Mouse (Mus musculus): ENCODE data around the gene Olfr262. TPM values are rescaled to one million over a fixed set of nuclear protein-coding genes. Genes with fewer than 3 reads are reported as not detected.

The Olfr262 gene
- total and polyA plus RNA-seq, 3 experiments, result not detected

Other genes starting within 250 kb of the Olfr262 start
- gene Olfr1423, start 200.3 kb downstream of the Olfr262 start, total RNA-seq (2012; rRNA removed), result 0.04 TPM in 1 of 2 replicates, not detected in the other
- gene Olfr1423, start 200.3 kb downstream of the Olfr262 start, polyA plus RNA-seq (2012; ENCODE audit: insufficient read depth in 1 of 2, insufficient read length in 2 of 2, low read depth in 1 of 2, low replicate concordance in 2 of 2, missing spikeins in 1 of 2), result under 1 TPM in 1 of 2 experiments, not detected in 1; 0.25 TPM
- gene Olfr1424, start 179.0 kb downstream of the Olfr262 start, total RNA-seq (2012; rRNA removed), result not detected in 2 replicates
- gene Olfr1424, start 179.0 kb downstream of the Olfr262 start, polyA plus RNA-seq (2012; ENCODE audit: insufficient read depth in 1 of 2, insufficient read length in 2 of 2, low read depth in 1 of 2, low replicate concordance in 2 of 2, missing spikeins in 1 of 2), result not detected
- not detected in 2 replicates for gene Olfr1425, start 163.9 kb downstream of the Olfr262 start, total RNA-seq (2012; rRNA removed)
- not detected for gene Olfr1425, start 163.9 kb downstream of the Olfr262 start, polyA plus RNA-seq (2012; ENCODE audit: insufficient read depth in 1 of 2, insufficient read length in 2 of 2, low read depth in 1 of 2, low replicate concordance in 2 of 2, missing spikeins in 1 of 2)
- not detected in 2 replicates for gene Olfr1426, start 149.6 kb downstream of the Olfr262 start, total RNA-seq (2012; rRNA removed)
- gene Olfr1426, start 149.6 kb downstream of the Olfr262 start, polyA plus RNA-seq (2012; ENCODE audit: insufficient read depth in 1 of 2, insufficient read length in 2 of 2, low read depth in 1 of 2, low replicate concordance in 2 of 2, missing spikeins in 1 of 2), result not detected
- gene Olfr1427, start 138.3 kb downstream of the Olfr262 start, total RNA-seq (2012; rRNA removed), result not detected in 2 replicates
- not detected for gene Olfr1427, start 138.3 kb downstream of the Olfr262 start, polyA plus RNA-seq (2012; ENCODE audit: insufficient read depth in 1 of 2, insufficient read length in 2 of 2, low read depth in 1 of 2, low replicate concordance in 2 of 2, missing spikeins in 1 of 2)
- not detected in 2 replicates for gene Olfr1428, start 125.8 kb downstream of the Olfr262 start, total RNA-seq (2012; rRNA removed)
- not detected for gene Olfr1428, start 125.8 kb downstream of the Olfr262 start, polyA plus RNA-seq (2012; ENCODE audit: insufficient read depth in 1 of 2, insufficient read length in 2 of 2, low read depth in 1 of 2, low replicate concordance in 2 of 2, missing spikeins in 1 of 2)
- not detected in 2 replicates for gene Olfr76, start 118.5 kb downstream of the Olfr262 start, total RNA-seq (2012; rRNA removed)
- gene Olfr76, start 118.5 kb downstream of the Olfr262 start, polyA plus RNA-seq (2012; ENCODE audit: insufficient read depth in 1 of 2, insufficient read length in 2 of 2, low read depth in 1 of 2, low replicate concordance in 2 of 2, missing spikeins in 1 of 2), result under 1 TPM in 1 of 2 experiments, not detected in 1; 0.03 TPM
- not detected in 2 replicates for gene Olfr1555-ps1, start 71.5 kb downstream of the Olfr262 start, total RNA-seq (2012; rRNA removed)
- not detected for gene Olfr1555-ps1, start 71.5 kb downstream of the Olfr262 start, polyA plus RNA-seq (2012; ENCODE audit: insufficient read depth in 1 of 2, insufficient read length in 2 of 2, low read depth in 1 of 2, low replicate concordance in 2 of 2, missing spikeins in 1 of 2)
- gene Olfr1431, start 41.0 kb downstream of the Olfr262 start, total RNA-seq (2012; rRNA removed), result not detected in 2 replicates
- gene Olfr1431, start 41.0 kb downstream of the Olfr262 start, polyA plus RNA-seq (2012; ENCODE audit: insufficient read depth in 1 of 2, insufficient read length in 2 of 2, low read depth in 1 of 2, low replicate concordance in 2 of 2, missing spikeins in 1 of 2), result not detected
- not detected in 2 replicates for gene Olfr1432, start 9.1 kb downstream of the Olfr262 start, total RNA-seq (2012; rRNA removed)
- not detected for gene Olfr1432, start 9.1 kb downstream of the Olfr262 start, polyA plus RNA-seq (2012; ENCODE audit: insufficient read depth in 1 of 2, insufficient read length in 2 of 2, low read depth in 1 of 2, low replicate concordance in 2 of 2, missing spikeins in 1 of 2)
- not detected in 2 replicates for gene Olfr235, start 19.4 kb upstream of the Olfr262 start, total RNA-seq (2012; rRNA removed)
- gene Olfr235, start 19.4 kb upstream of the Olfr262 start, polyA plus RNA-seq (2012; ENCODE audit: insufficient read depth in 1 of 2, insufficient read length in 2 of 2, low read depth in 1 of 2, low replicate concordance in 2 of 2, missing spikeins in 1 of 2), result not detected
- gene Olfr1434, start 38.2 kb upstream of the Olfr262 start, total RNA-seq (2012; rRNA removed), result not detected in 2 replicates
- not detected for gene Olfr1434, start 38.2 kb upstream of the Olfr262 start, polyA plus RNA-seq (2012; ENCODE audit: insufficient read depth in 1 of 2, insufficient read length in 2 of 2, low read depth in 1 of 2, low replicate concordance in 2 of 2, missing spikeins in 1 of 2)
- gene Olfr1436, start 57.5 kb upstream of the Olfr262 start, total RNA-seq (2012; rRNA removed), result not detected in 2 replicates
- gene Olfr1436, start 57.5 kb upstream of the Olfr262 start, polyA plus RNA-seq (2012; ENCODE audit: insufficient read depth in 1 of 2, insufficient read length in 2 of 2, low read depth in 1 of 2, low replicate concordance in 2 of 2, missing spikeins in 1 of 2), result not detected
- not detected in 2 replicates for gene Olfr1437, start 83.4 kb upstream of the Olfr262 start, total RNA-seq (2012; rRNA removed)
- gene Olfr1437, start 83.4 kb upstream of the Olfr262 start, polyA plus RNA-seq (2012; ENCODE audit: insufficient read depth in 1 of 2, insufficient read length in 2 of 2, low read depth in 1 of 2, low replicate concordance in 2 of 2, missing spikeins in 1 of 2), result not detected
- gene Olfr1438-ps1, start 94.3 kb upstream of the Olfr262 start, total RNA-seq (2012; rRNA removed), result not detected in 2 replicates
- under 1 TPM in 1 of 2 experiments, not detected in 1; 0.03 TPM for gene Olfr1438-ps1, start 94.3 kb upstream of the Olfr262 start, polyA plus RNA-seq (2012; ENCODE audit: insufficient read depth in 1 of 2, insufficient read length in 2 of 2, low read depth in 1 of 2, low replicate concordance in 2 of 2, missing spikeins in 1 of 2)
- not detected in 2 replicates for gene Olfr1440, start 145.6 kb upstream of the Olfr262 start, total RNA-seq (2012; rRNA removed)
- gene Olfr1440, start 145.6 kb upstream of the Olfr262 start, polyA plus RNA-seq (2012; ENCODE audit: insufficient read depth in 1 of 2, insufficient read length in 2 of 2, low read depth in 1 of 2, low replicate concordance in 2 of 2, missing spikeins in 1 of 2), result under 1 TPM in 1 of 2 experiments, not detected in 1; 0.01 TPM
- not detected in 2 replicates for gene Olfr1441, start 175.8 kb upstream of the Olfr262 start, total RNA-seq (2012; rRNA removed)
- gene Olfr1441, start 175.8 kb upstream of the Olfr262 start, polyA plus RNA-seq (2012; ENCODE audit: insufficient read depth in 1 of 2, insufficient read length in 2 of 2, low read depth in 1 of 2, low replicate concordance in 2 of 2, missing spikeins in 1 of 2), result under 1 TPM in 1 of 2 experiments, not detected in 1; 0.03 TPM
- not detected in 2 replicates for gene Pfpl, start 186.2 kb upstream of the Olfr262 start, total RNA-seq (2012; rRNA removed)
- gene Pfpl, start 186.2 kb upstream of the Olfr262 start, polyA plus RNA-seq (2012; ENCODE audit: insufficient read depth in 1 of 2, insufficient read length in 2 of 2, low read depth in 1 of 2, low replicate concordance in 2 of 2, missing spikeins in 1 of 2), result not detected
- gene Mpeg1, start 219.1 kb upstream of the Olfr262 start, total RNA-seq (2012; rRNA removed), result not detected in 2 replicates
- under 1 TPM in 1 of 2 experiments, not detected in 1; 0.07 TPM for gene Mpeg1, start 219.1 kb upstream of the Olfr262 start, polyA plus RNA-seq (2012; ENCODE audit: insufficient read depth in 1 of 2, insufficient read length in 2 of 2, low read depth in 1 of 2, low replicate concordance in 2 of 2, missing spikeins in 1 of 2)